Mouse (Mus musculus): Measurements from ENCODE around the gene Plce1. TPM values are rescaled to one million over a fixed set of nuclear protein-coding genes. Genes with fewer than 3 reads are reported as not detected.

The Plce1 gene
- total RNA-seq, 2 experiments from 2014 or later = 5.1 to 8.5 TPM

- Histone ChIP-seq H3K27ac (peak overlapping the region; percentile 59), H3K4me3 (peak overlapping the region; percentile 49)
- intact Hi-C loops (cut with DNase I) = loop anchor here (5.0 kb wide), 1 partner anchor 228 kb away; no protein-coding TSS in a partner anchor
- peak; percentile 67 for DNase-seq
- peak; percentile 41 for TF ChIP-seq CTCF (IDR thresholded peaks at IDR 0.05)
Observed at GRCm38 (mm10) chr19:38478948-38479347, 2.0 kb upstream of the Plce1 start.

GRCm38 (mm10) chr19:38479473-38479872, 1.4 kb upstream of the Plce1 start:
- intact Hi-C loops (cut with DNase I) = loop anchor here (5.0 kb wide), 1 partner anchor 228 kb away; no protein-coding TSS in a partner anchor
- Histone ChIP-seq H3K27ac (peak overlapping the region; percentile 59), H3K4me3 (no peak overlapping the region)
- DNase-seq = no peak
- TF ChIP-seq CTCF (IDR thresholded peaks at IDR 0.05) = no peak

- H3K27ac ChIP-seq = peak overlapping the region; percentile 13
- DNase-seq = no peak
- intact Hi-C loops (cut with DNase I) = no loop called here
- peak overlapping the region; percentile 87 for H3K4me3 ChIP-seq
- TF ChIP-seq CTCF (IDR thresholded peaks at IDR 0.05) = no peak
Observed at GRCm38 (mm10) chr19:38480156-38480720, 671 bp upstream of the Plce1 start.

- Histone ChIP-seq H3K4me3 (peak overlapping the region; percentile 87), H3K27ac (peak overlapping the region; percentile 87)
- DNase-seq = no peak
- intact Hi-C loops (cut with DNase I) = no loop called here
- TF ChIP-seq CTCF (IDR thresholded peaks at IDR 0.05) = no peak; the same call in 1 of the 2 replicates
Observed at GRCm38 (mm10) chr19:38481906-38482305, 997 bp downstream of the Plce1 start.

GRCm38 (mm10) chr19:38482406-38483181, 1.7 kb downstream of the Plce1 start:
- H3K27ac ChIP-seq = peak overlapping the region; percentile 87; the same call in 1 of the 2 replicates
- H3K4me3 ChIP-seq = peak overlapping the region; percentile 87
- no peak for DNase-seq
- no peak for TF ChIP-seq CTCF (IDR thresholded peaks at IDR 0.05)
- intact Hi-C loops (cut with DNase I) = no loop called here

GRCm38 (mm10) chr19:38485779-38486555, 5.1 kb downstream of the Plce1 start:
- no peak for TF ChIP-seq CTCF (IDR thresholded peaks at IDR 0.05)
- no peak for DNase-seq
- intact Hi-C loops (cut with DNase I) = no loop called here
- Histone ChIP-seq H3K27ac (no peak overlapping the region), H3K4me3 (no peak overlapping the region)

GRCm38 (mm10) chr19:38487501-38487900, 6.6 kb downstream of the Plce1 start:
- intact Hi-C loops (cut with DNase I) = no loop called here
- Histone ChIP-seq H3K27ac (no peak overlapping the region), H3K4me3 (no peak overlapping the region)
- no peak for DNase-seq
- TF ChIP-seq CTCF (IDR thresholded peaks at IDR 0.05) = no peak

- DNase-seq = no peak
- TF ChIP-seq CTCF (IDR thresholded peaks at IDR 0.05) = no peak
- H3K27ac ChIP-seq = no peak overlapping the region
- no peak overlapping the region for H3K4me3 ChIP-seq
- intact Hi-C loops (cut with DNase I) = no loop called here
Observed at GRCm38 (mm10) chr19:38488103-38488912, 7.4 kb downstream of the Plce1 start.

- H3K27ac ChIP-seq = peak overlapping the region; percentile 43; the same call in 1 of the 2 replicates
- no peak for DNase-seq
- intact Hi-C loops (cut with DNase I) = no loop called here
Observed at GRCm38 (mm10) chr19:38498233-38498632, 17.3 kb downstream of the Plce1 start.

GRCm38 (mm10) chr19:38504597-38504996, 23.7 kb downstream of the Plce1 start:
- intact Hi-C loops (cut with DNase I) = no loop called here
- DNase-seq = peak; percentile 32
- H3K4me3 ChIP-seq = no peak overlapping the region
- TF ChIP-seq CTCF (IDR thresholded peaks at IDR 0.05) = no peak
- 0 out of 2 replicates have a peak overlapping the region, but pooled peaks have one; percentile 8 for H3K27ac ChIP-seq

More at GRCm38 (mm10) chr19:38498233-38498632, 17.3 kb downstream of the Plce1 start:
- no peak for TF ChIP-seq CTCF (IDR thresholded peaks at IDR 0.05)
- no peak overlapping the region for H3K4me3 ChIP-seq

- no peak overlapping the region for H3K4me3 ChIP-seq
- H3K27ac ChIP-seq = no peak overlapping the region
- no peak for TF ChIP-seq CTCF (IDR thresholded peaks at IDR 0.05)
- intact Hi-C loops (cut with DNase I) = no loop called here
- DNase-seq = no peak
Observed at GRCm38 (mm10) chr19:38506131-38506530, 25.2 kb downstream of the Plce1 start.

All from gastrocnemius, adult 2 months (tissue).